ENCODE assay signal across 8 mouse cellular contexts in the genomic region with DNA sequence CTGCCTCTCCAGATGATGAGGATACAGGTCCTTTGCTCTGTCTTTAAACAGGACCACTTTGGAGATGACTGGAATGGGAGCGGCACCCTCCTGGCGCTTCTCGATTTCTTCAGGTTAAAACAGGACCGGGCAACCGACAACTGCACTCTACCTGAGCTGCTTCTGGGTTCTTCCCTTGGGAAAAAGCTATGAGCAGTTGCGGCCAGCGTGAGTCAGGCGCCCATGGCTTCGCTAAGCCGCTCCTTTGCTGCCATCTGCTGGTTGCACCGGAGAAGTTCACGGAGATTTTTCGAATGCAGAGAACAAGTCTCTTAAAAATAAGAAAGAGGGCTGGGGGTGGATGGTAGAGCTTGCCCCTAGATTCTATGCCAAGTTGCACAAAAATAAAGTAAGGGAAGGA. TPM values are rescaled to one million over a fixed set of nuclear protein-coding genes. Genes with fewer than 3 reads are reported as not detected.
DNase-seq lines count a peak whose midpoint lies in the region; ATAC-seq and TF ChIP-seq lines count a peak whose summit lies in the region.

No protein-coding gene starts in this region.

- no peak overlapping the region for H3K4me2 ChIP-seq in liver, embryonic 12.5 days
- peak overlapping the region; percentile 10; the same call in 1 of the 2 replicates for H3K4me2 ChIP-seq in embryonic facial prominence, embryonic 12.5 days (replicated peaks)
- H3K4me2 ChIP-seq in intestine, postnatal 0 days (replicated peaks; ENCODE audit: low read depth), result 0 out of 2 replicates have a peak overlapping the region, but pooled peaks have one; percentile 13

- H3K9me3 ChIP-seq in liver, embryonic 12.5 days (replicated peaks), result no peaks in the 10 kb centered on the region
- H3K9me3 ChIP-seq in embryonic facial prominence, embryonic 12.5 days, result no peaks in the 10 kb centered on the region
- H3K9me3 ChIP-seq in intestine, postnatal 0 days (ENCODE audit: control insufficient read depth), result no peaks in the 10 kb centered on the region

- no peak overlapping the region for H3K9ac ChIP-seq in liver, embryonic 12.5 days
- no peak overlapping the region for H3K9ac ChIP-seq in embryonic facial prominence, embryonic 12.5 days
- H3K9ac ChIP-seq in intestine, postnatal 0 days (ENCODE audit: low read depth, low read length), result no peak overlapping the region

- peak; percentile 91 for TF ChIP-seq CTCF in intestine, postnatal 0 days (IDR thresholded peaks at IDR 0.05; ENCODE audit: low read depth)

- intact Hi-C loops in left cerebral cortex, postnatal 10 days (cut with DNase I), result loop anchor here (1.0 to 2.0 kb wide), 2 partner anchors 810 to 910 kb away; no protein-coding TSS in a partner anchor

- no peaks in the 10 kb centered on the region for H3K36me3 ChIP-seq in liver, embryonic 12.5 days
- no peaks in the 10 kb centered on the region for H3K36me3 ChIP-seq in embryonic facial prominence, embryonic 12.5 days
- H3K36me3 ChIP-seq in intestine, postnatal 0 days (ENCODE audit: control insufficient read depth, insufficient read depth), result no peaks in the 10 kb centered on the region

- no peak overlapping the region for H3K4me3 ChIP-seq in liver, embryonic 12.5 days
- no peak overlapping the region for H3K4me3 ChIP-seq in embryonic facial prominence, embryonic 12.5 days
- no peak overlapping the region for H3K4me3 ChIP-seq in intestine, postnatal 0 days (ENCODE audit: low read depth, low read length)

- 1% methylated on average over 13 of the region's 13 CpGs for WGBS in liver, embryonic 12.5 days (ENCODE audit: insufficient replicate concordance)
- WGBS in embryonic facial prominence, embryonic 12.5 days, result under 1% methylated on average over 13 of the region's 13 CpGs
- under 1% methylated on average over 13 of the region's 13 CpGs for WGBS in intestine, postnatal 0 days

- H3K27me3 ChIP-seq in liver, embryonic 12.5 days (replicated peaks), result peaks cover 49% of the 10 kb centered on the region
- H3K27me3 ChIP-seq in embryonic facial prominence, embryonic 12.5 days, result peaks cover 46% of the 10 kb centered on the region
- H3K27me3 ChIP-seq in intestine, postnatal 0 days (replicated peaks; ENCODE audit: control insufficient read depth, insufficient read depth, low read length), result peaks cover 14% of the 10 kb centered on the region

- no peaks in the 10 kb centered on the region for H3K4me1 ChIP-seq in liver, embryonic 12.5 days
- H3K4me1 ChIP-seq in embryonic facial prominence, embryonic 12.5 days, result peaks cover 36% of the 10 kb centered on the region
- no peaks in the 10 kb centered on the region; the same call in 1 of the 2 replicates for H3K4me1 ChIP-seq in intestine, postnatal 0 days (replicated peaks; ENCODE audit: control insufficient read depth, insufficient read depth, low read length)

- no peak overlapping the region for H3K27ac ChIP-seq in liver, embryonic 12.5 days
- no peak overlapping the region for H3K27ac ChIP-seq in embryonic facial prominence, embryonic 12.5 days
- H3K27ac ChIP-seq in intestine, postnatal 0 days (ENCODE audit: low read depth, low read length), result no peak overlapping the region

- no peak for ATAC-seq in liver, embryonic 12.5 days
- ATAC-seq in embryonic facial prominence, embryonic 12.5 days (ENCODE audit: insufficient number of reproducible peaks, insufficient read depth, low FRiP score, low TSS enrichment), result no peak
- no peak for ATAC-seq in intestine, postnatal 0 days

- DNase-seq in liver, result peak; percentile 70
- DNase-seq in adrenal gland, postnatal 14 days, result peak; percentile 90
- peak; percentile 74 to 76 for DNase-seq in left cerebral cortex, postnatal 10 days (ENCODE audit: extremely low spot score in 1 of 2, low spot score in 2 of 2)
- DNase-seq in natural killer cell, adult 2 months (ENCODE audit: low spot score in 2 of 2), result peak; percentile 16 to 43
- peak; percentile 51 for DNase-seq in thymus, postnatal 14 days

RNA-seq across cellular contexts. Expression of a gene that starts 20.6 kb away (rescaled TPM):
- polyA plus RNA-seq in liver, embryonic 12.5 days (2016; fragmentation: Nextera tagmentation; extraction: Ambion mirVana), result 9.3 and 10.7 TPM in 2 replicates
- total RNA-seq in adrenal gland, postnatal 14 days (2021), result 176 and 177 TPM in 2 replicates
- polyA plus RNA-seq in embryonic facial prominence, embryonic 12.5 days (2016; fragmentation: Nextera tagmentation; extraction: Ambion mirVana), result 59.5 and 65.3 TPM in 2 replicates
- 30.6 and 42.6 TPM in 2 replicates for polyA plus RNA-seq in intestine, postnatal 0 days (2015; fragmentation: Nextera tagmentation; extraction: Ambion mirVana)
- 1 to 10 TPM; 3.0 to 5.1 TPM for total RNA-seq in left cerebral cortex, postnatal 10 days (2021)

Comparison
In these comparisons a context has a peak if more than half of its experiments do, and no peak if none do; other contexts are left out.
1. DNase-seq: peak in every context shown above with its lines; median percentile 90 in adrenal gland, postnatal 14 days; 75 in left cerebral cortex, postnatal 10 days; 70 in liver; 51 in thymus, postnatal 14 days; 30 in natural killer cell, adult 2 months.